Mouse (Mus musculus): ENCODE data around the gene 1700092M07Rik. TPM values are rescaled to one million over a fixed set of nuclear protein-coding genes. Genes with fewer than 3 reads are reported as not detected.
"Not testable (repeated sequence)": the region's sequence is repeated elsewhere in the genome, so short reads cannot be mapped to it uniquely, and the experiment has no call there.

1700092M07Rik gene
- polyA plus RNA-seq, 1 experiment from 2014 or later: 2.1 TPM

DNA sequence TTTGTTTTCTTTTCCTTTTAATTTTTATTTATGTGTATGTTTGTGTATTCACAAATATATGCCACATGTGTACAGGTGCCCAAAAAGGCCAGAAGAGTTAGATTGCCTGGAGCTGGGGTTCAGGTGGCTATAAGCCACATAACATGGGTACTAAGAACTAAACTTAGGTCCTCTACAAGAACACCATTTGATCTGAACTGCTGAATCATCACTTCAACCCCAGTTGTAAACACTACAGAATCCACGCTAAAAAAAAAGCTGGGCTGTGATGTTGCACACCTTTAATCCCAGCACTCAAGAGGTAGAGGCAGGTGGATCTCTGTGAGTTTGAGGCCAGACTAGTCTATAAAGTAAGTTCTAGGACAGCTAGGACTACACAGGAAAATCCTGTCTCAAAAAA is 19.1 kb upstream of the 1700092M07Rik start:
- no peak for ATAC-seq (ENCODE audit: low FRiP score, low read depth)
- WGBS: 74% methylated on average over 1 of the region's 1 CpGs
- H3K4me3 ChIP-seq: no peak overlapping the region
- peak overlapping the region; percentile 79 for H3K4me2 ChIP-seq (replicated peaks)
- peak overlapping the region; percentile 39; the same call in 1 of the 2 replicates for H3K9ac ChIP-seq
- H3K36me3 ChIP-seq: peaks cover 22% of the 10 kb centered on the region
- H3K9me3 ChIP-seq: no peaks in the 10 kb centered on the region
- H3K4me1 ChIP-seq: peaks cover 33% of the 10 kb centered on the region
- H3K27ac ChIP-seq: no peak overlapping the region
- no peaks in the 10 kb centered on the region for H3K27me3 ChIP-seq

DNA sequence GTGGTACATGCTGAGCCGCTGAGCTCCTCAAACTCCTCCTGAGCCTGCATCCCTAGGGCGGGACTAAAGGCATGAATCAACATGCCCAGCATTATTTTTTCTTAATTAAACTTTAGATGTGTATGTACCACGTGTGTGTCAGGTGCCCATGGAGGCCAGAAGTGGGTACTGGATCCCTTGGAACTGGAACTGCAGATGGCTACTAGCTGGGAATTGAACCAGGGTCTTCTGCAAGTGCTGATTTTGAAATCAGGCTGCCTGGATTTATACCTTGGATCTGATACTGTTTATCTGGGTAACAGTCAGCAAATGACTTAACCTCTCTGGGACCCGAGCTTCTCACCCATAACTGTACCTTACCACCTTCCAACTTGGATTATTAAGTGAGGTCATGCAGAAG is 18.5 kb upstream of the 1700092M07Rik start:
- ATAC-seq (ENCODE audit: low FRiP score, low read depth): no peak
- peak overlapping the region; percentile 81 for H3K9ac ChIP-seq
- peaks cover 33% of the 10 kb centered on the region for H3K4me1 ChIP-seq
- WGBS: 51% methylated on average over 4 of the region's 4 CpGs
- H3K36me3 ChIP-seq: peaks cover 29% of the 10 kb centered on the region
- H3K4me3 ChIP-seq: peak overlapping the region; percentile 83
- peak overlapping the region; percentile 79 for H3K4me2 ChIP-seq (replicated peaks)
- H3K9me3 ChIP-seq: no peaks in the 10 kb centered on the region
- peak overlapping the region; percentile 97; the same call in 1 of the 2 replicates for H3K27ac ChIP-seq
- H3K27me3 ChIP-seq: no peaks in the 10 kb centered on the region

DNA sequence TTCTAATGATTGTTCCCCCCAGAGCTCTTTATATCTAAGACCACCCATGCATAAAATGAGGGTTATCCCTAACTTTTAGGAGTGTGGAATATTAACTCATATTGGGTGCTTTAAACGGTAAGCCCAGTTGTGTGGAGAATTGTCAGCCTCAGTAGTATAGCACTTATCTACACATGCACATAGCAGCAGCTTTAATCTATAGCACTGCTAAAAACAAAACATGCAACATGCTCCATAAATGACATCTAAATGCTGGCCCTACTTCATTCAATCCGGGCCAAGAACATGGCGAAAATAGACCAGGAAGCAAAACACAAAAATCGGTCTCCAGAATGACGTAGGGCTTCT is 18.0 kb upstream of the 1700092M07Rik start:
- Histone ChIP-seq H3K4me2 (replicated peaks) (peak overlapping the region; percentile 79), H3K4me3 (peak overlapping the region; percentile 83), H3K9me3 (no peaks in the 10 kb centered on the region), H3K36me3 (peaks cover 30% of the 10 kb centered on the region), H3K4me1 (peaks cover 33% of the 10 kb centered on the region), H3K27ac (peak overlapping the region; percentile 97), H3K9ac (peak overlapping the region; percentile 81), H3K27me3 (no peaks in the 10 kb centered on the region)
- WGBS: 1% methylated on average over 5 of the region's 5 CpGs
- no peak for ATAC-seq (ENCODE audit: low FRiP score, low read depth)

DNA sequence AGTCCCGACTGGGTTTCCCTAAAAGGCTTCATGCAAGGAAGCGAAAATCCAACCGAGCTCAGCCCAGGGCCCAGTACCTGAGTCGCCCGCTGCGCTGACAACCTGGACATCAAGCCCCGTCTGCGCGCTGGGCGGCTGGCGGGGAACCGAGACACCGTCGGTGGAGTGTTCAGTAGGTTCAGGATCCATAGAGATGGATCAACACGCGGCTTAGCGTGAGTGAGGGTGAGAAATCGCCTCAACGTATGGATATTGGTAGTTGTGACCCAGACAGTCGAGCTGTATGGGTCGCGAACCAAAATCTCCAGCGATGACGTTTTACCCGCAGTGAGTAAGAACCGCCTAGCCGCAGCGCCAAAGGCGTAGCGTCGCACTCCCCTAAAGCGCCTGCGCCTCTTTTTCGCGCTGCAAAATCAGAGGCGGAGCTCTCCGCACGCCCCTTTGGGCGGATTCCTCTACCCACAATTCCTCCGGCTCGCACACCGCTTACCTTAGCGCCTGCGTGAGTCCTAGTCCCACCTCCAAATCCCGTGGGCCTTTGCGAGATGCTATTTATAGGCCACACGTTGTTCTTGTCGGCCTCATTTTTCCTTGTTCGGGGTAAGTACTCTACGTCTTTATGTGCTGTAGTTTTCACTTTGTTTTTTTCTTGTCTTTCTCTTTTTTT is 17.5 kb upstream of the 1700092M07Rik start, which contains the start of gene Slc3a2:
Gene Slc3a2, minus strand, starts transcription at position 463 of the 667 bp plus-strand sequence.
- Histone ChIP-seq H3K4me1 (peaks cover 33% of the 10 kb centered on the region), H3K4me3 (peak within 1 kb of the TSS; percentile 83), H3K27ac (peak within 1 kb of the TSS; percentile 97), H3K36me3 (peaks cover 30% of the 10 kb centered on the region), H3K27me3 (no peaks in the 10 kb centered on the region), H3K9me3 (no peaks in the 10 kb centered on the region), H3K9ac (peak within 1 kb of the TSS; percentile 98), H3K4me2 (replicated peaks) (peak within 1 kb of the TSS; percentile 79)
- ATAC-seq (ENCODE audit: low FRiP score, low read depth): peak; percentile 95
- under 1% methylated on average over 50 of the region's 50 CpGs for WGBS

DNA sequence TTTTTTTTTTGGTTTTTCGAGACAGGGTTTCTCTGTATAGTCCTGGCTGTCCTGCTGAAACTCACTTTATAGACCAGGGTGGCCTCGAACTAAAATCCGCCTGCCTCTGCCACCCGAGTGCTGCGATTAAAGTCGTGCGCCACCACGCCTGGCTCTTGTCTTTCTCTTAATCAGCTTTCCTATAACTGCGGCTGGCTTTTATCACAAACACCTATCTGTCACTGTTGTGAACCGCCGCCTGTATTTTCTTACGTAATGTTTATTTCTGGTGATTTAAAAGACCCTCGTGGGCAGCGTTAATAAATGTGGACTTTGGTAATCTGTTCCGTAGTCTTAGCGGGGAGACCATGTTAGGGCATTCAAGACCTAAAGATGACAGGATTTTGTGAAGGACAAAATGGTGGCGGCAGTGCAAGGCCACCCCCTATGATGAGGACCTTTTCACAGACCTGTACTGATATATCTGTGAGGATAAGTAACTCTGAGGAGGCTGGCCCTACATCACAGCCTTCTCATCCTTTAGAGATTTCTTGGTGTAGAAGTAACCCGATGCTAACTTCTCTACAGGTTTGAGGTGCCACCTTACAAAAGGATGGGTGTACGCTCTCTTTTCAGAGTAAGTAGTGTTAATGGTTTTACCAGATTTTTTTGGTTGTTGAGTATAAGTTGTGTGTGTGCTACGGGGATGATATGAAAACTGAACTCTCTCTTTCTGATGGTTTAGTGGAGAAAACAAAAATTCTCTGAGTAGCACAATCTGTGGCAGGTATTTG is 16.8 kb upstream of the 1700092M07Rik start:
- Histone ChIP-seq H3K4me1 (peaks cover 33% of the 10 kb centered on the region), H3K27ac (peak overlapping the region; percentile 89), H3K4me2 (replicated peaks) (peak overlapping the region; percentile 76), H3K36me3 (peaks cover 30% of the 10 kb centered on the region), H3K4me3 (peak overlapping the region; percentile 83), H3K9ac (peak overlapping the region; percentile 98), H3K27me3 (no peaks in the 10 kb centered on the region), H3K9me3 (no peaks in the 10 kb centered on the region)
- no peak for ATAC-seq (ENCODE audit: low FRiP score, low read depth)
- WGBS: under 1% methylated on average over 20 of the region's 20 CpGs

DNA sequence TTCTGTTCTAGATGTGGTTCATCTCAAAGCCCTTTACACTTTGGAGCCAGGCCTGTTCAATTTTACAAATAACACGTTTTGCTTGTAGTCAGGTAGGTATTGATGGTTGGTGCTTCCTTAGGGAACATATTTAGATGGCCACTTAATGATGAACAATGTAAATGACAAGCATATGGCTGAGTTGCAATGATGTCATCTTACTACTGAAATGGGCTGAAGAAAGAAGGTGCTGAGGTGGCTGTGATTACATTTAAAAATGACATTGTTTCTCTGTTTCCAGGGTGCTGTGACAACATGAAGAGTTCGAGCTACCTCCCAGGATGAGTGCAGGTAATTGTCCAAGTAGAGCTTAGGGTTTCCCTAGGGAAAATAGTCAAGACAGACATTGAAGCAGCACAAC is 16.1 kb upstream of the 1700092M07Rik start:
- peak overlapping the region; percentile 98 for H3K9ac ChIP-seq
- H3K36me3 ChIP-seq: peaks cover 30% of the 10 kb centered on the region
- no peaks in the 10 kb centered on the region for H3K9me3 ChIP-seq
- no peaks in the 10 kb centered on the region for H3K27me3 ChIP-seq
- no peak for ATAC-seq (ENCODE audit: low FRiP score, low read depth)
- H3K4me1 ChIP-seq: peaks cover 33% of the 10 kb centered on the region
- H3K4me3 ChIP-seq: peak overlapping the region; percentile 83
- peak overlapping the region; percentile 89 for H3K27ac ChIP-seq
- H3K4me2 ChIP-seq (replicated peaks): peak overlapping the region; percentile 76
- 1% methylated on average over 2 of the region's 2 CpGs for WGBS

DNA sequence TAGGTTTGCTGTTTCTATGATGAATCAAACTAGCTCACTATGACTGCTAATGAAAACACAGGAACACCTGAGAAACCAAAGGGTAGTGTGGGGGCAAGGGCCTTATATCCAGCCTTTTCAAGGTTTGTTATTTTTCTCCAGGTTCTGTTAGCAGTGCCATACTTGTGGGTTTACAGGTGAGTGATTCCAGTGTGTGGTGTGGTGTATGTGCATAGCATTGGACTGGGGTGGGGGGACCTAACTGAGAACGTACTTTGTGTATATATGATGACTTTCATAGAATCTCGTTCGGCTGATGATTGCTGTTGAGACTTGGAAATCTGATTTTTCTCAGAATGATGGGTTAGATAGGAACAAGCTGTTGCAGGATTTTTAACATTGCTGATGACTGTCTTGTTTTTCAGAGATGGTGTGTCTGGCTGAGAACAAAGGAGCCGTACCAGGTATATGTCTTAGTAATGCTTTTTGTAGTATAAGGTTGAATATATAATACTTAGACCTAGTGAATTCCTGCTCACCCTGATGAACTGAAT is 15.4 kb upstream of the 1700092M07Rik start:
- peak overlapping the region; percentile 98 for H3K9ac ChIP-seq
- no peaks in the 10 kb centered on the region for H3K27me3 ChIP-seq
- peak overlapping the region; percentile 83 for H3K4me3 ChIP-seq
- ATAC-seq (ENCODE audit: low FRiP score, low read depth): no peak
- peaks cover 33% of the 10 kb centered on the region for H3K4me1 ChIP-seq
- no peak overlapping the region; the same call in 1 of the 2 replicates for H3K27ac ChIP-seq
- WGBS: 55% methylated on average over 4 of the region's 4 CpGs
- H3K4me2 ChIP-seq (replicated peaks): peak overlapping the region; percentile 76
- H3K9me3 ChIP-seq: no peaks in the 10 kb centered on the region
- H3K36me3 ChIP-seq: peaks cover 30% of the 10 kb centered on the region

DNA sequence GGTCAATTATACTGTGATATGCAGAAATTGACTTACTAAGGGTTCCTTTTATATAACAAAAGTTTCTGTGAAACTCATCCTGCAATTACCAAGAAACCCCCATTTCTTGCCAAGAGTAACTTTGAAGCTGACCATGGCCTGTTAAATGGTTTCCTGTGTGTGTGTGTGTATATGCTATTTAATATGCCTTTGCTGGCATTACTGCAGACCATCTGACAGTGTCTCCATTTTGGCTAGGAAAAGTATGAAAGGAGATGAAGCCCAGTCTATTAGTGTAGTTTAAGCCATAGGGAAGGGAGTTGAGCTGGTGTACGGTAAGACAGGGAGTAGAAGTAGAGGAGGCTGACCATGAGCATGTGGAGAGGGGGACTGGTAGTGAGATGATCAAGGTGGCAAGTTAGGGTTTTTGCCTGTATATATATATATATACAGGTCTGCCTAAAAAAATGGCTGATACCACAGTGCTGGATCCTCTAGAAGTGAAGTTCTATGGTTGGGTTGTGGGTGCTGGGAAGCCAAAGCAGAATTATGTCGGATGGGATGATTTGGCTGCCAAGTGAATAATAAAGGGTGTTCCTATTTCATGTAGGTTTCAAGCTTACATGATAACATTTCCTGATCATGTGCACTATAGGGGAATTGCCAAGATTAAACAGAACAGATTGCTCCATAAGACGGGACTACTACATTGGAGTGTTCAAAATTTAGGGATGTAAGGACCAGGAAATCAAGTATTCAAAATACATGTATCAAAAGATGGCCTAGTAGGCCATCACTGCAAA is 13.7 kb upstream of the 1700092M07Rik start:
- peak overlapping the region; percentile 9; the same call in 1 of the 2 replicates for H3K4me2 ChIP-seq (replicated peaks)
- peaks cover 30% of the 10 kb centered on the region for H3K36me3 ChIP-seq
- H3K27ac ChIP-seq: no peak overlapping the region
- H3K9ac ChIP-seq: no peak overlapping the region
- peaks cover 25% of the 10 kb centered on the region for H3K4me1 ChIP-seq
- no peak for ATAC-seq (ENCODE audit: low FRiP score, low read depth)
- WGBS: 13% methylated on average over 3 of the region's 3 CpGs
- no peaks in the 10 kb centered on the region for H3K9me3 ChIP-seq
- H3K27me3 ChIP-seq: no peaks in the 10 kb centered on the region
- peak overlapping the region; percentile 83; the same call in 1 of the 2 replicates for H3K4me3 ChIP-seq

DNA sequence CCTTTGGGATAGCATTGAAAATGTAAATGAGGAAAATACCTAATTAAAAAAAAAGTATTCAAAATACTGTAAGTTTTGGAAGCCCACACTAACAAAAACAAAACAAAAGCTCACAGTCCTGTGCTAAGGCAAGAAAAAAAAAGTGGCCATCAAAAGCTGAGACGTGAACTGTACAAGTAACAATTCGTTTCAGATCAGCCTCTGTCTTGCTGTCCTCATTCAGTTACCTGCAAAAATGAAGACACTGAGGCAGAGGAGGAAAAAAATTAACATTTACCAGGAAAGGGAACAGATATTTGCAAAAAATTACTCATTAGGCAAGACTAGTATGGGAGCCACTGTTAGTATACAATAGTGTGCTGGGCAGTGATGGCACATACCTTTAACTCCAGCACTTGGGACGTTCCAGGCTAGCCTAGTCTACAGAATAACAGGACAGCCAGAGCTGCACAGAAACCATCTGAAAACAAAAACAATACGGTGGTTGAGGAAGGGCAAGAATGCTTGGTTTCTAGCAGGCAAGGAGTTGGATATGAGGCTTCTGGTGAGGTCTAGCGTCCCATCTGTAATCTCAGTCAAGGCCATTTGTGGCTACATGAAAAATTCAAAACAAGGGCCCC is 12.9 kb upstream of the 1700092M07Rik start:
- Histone ChIP-seq H3K4me1 (peaks cover 19% of the 10 kb centered on the region), H3K4me2 (replicated peaks) (no peak overlapping the region), H3K9me3 (no peaks in the 10 kb centered on the region), H3K9ac (no peak overlapping the region), H3K27ac (no peak overlapping the region), H3K4me3 (no peak overlapping the region), H3K36me3 (peaks cover 30% of the 10 kb centered on the region), H3K27me3 (no peaks in the 10 kb centered on the region)
- ATAC-seq (ENCODE audit: low FRiP score, low read depth): no peak
- WGBS: 18% methylated on average over 5 of the region's 5 CpGs

DNA sequence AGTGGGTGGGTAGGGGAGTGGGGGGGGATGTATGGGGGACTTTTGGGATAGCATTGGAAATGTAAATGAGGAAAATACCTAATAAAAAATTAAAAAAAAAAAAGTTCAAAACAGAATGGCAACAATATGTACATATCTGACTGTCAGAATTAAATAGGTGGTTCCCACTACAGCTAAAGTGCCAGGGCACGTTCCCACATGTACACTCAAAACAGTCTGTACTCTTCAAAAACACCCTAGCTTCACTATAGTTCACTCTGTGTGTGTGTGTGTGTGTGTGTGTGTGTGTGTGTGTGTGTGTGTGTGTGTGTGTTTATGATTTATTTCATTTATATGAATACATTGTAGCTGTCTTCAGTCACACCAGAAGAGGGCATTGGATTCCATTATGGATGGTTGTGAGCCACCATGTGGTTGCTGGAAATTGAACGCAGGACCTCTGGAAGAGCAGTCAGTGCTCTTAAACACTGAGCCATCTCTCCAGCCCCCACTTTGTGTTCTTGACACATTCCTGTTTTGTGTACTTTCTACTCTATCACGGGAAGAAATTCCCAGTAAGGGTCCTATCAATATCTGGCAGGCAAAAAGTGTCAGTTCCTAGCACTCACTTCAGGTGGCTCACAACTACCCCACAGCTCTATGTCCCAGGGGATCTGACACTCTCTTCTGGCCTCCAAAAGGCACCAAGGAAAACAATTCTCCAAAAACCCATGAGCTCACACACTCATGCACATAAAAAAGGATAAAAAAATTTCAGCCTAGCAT is 12.0 kb upstream of the 1700092M07Rik start:
- H3K4me3 ChIP-seq; H3K27ac ChIP-seq; H3K27me3 ChIP-seq; H3K9ac ChIP-seq; H3K4me2 ChIP-seq (replicated peaks); ATAC-seq (ENCODE audit: low FRiP score, low read depth); H3K9me3 ChIP-seq: not testable (repeated sequence)
- WGBS: 57% methylated on average over 3 of the region's 3 CpGs
- peaks cover 19% of the 10 kb centered on the region for H3K4me1 ChIP-seq
- H3K36me3 ChIP-seq: peaks cover 30% of the 10 kb centered on the region

DNA sequence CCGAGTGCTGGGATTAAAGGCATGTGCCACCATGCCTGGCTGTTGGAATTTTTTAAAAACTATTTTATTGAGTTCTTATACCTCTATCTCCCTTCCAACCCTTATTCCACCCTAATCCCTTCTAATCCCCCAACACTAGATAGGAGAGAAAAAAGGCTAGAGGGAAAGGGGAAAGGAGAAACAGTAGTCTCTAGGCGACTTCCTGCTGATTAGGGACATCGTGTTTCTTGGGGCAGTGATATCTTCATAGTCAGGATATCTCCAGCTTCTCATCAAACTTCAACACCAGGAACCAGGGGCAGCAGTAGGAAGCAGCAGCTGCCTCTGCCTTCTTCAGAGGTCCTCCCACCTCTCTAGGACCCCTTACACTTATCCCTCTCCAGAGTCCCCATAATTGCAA is 6.2 kb upstream of the 1700092M07Rik start:
- 74% methylated on average over 3 of the region's 3 CpGs for WGBS
- H3K9me3 ChIP-seq: no peaks in the 10 kb centered on the region
- H3K36me3 ChIP-seq: peaks cover 23% of the 10 kb centered on the region
- H3K9ac ChIP-seq: no peak overlapping the region
- ATAC-seq (ENCODE audit: low FRiP score, low read depth): no peak
- H3K4me3 ChIP-seq: no peak overlapping the region
- H3K27me3 ChIP-seq: no peaks in the 10 kb centered on the region
- no peak overlapping the region for H3K27ac ChIP-seq
- H3K4me1 ChIP-seq: peaks cover 11% of the 10 kb centered on the region
- no peak overlapping the region for H3K4me2 ChIP-seq (replicated peaks)

Data from limb, embryonic 13.5 days (tissue).